Mouse (Mus musculus) megakaryocyte-erythroid progenitor cell, adult 5-6 weeks (primary cell): ENCODE data around the gene Ddx43. TPM values are rescaled to one million over a fixed set of nuclear protein-coding genes. Genes with fewer than 3 reads are reported as not detected.

Source experiments
- ATAC-seq: replicated peaks from 2 replicates; pipeline ENCODE4 v1.8.0; 2016; ENCODE audit warnings: mild to moderate bottlenecking, inconsistent platforms; ENCODE audit not compliant: severe bottlenecking, poor library complexity, low FRiP score, low TSS enrichment
- total RNA-seq, 2 experiments: library from RNA; stranded (forward) in 1 of 2; stranded (reverse) in 1 of 2; fragments of 200-1000, 215-1000 nt in 1 of 2; fragments of >200 nt in 1 of 2; fragmentation: Nextera tagmentation in 1 of 2; gene quantifications; 2 replicates each; pipeline ENCODE4 v1.2.3; 2014 to 2017

Ddx43 gene
- total RNA-seq, 2 experiments from 2014 or later = not detected

- no peak for ATAC-seq
These were observed 25.8 kb upstream of the Ddx43 start for GRCm38 (mm10) chr9:78369786-78370185.

- ATAC-seq = no peak
These were observed 24.1 kb upstream of the Ddx43 start for GRCm38 (mm10) chr9:78371441-78371840.

GRCm38 (mm10) chr9:78372827-78373504, 22.6 kb upstream of the Ddx43 start:
- no peak for ATAC-seq

- ATAC-seq = no peak
These were observed 21.2 kb upstream of the Ddx43 start for GRCm38 (mm10) chr9:78374397-78374796.

- ATAC-seq = no peak
These were observed 20.6 kb upstream of the Ddx43 start for GRCm38 (mm10) chr9:78374885-78375389.

- ATAC-seq = no peak
These were observed 20.1 kb upstream of the Ddx43 start for GRCm38 (mm10) chr9:78375486-78375885.

GRCm38 (mm10) chr9:78377546-78377945, 18.0 kb upstream of the Ddx43 start:
- ATAC-seq = no peak

- ATAC-seq = peak; percentile 41; the same call in 1 of the 2 replicates
These were observed 17.3 kb upstream of the Ddx43 start, which contains the start of gene Ooep for GRCm38 (mm10) chr9:78378113-78378785. Gene Ooep, minus strand, starts transcription at chr9:78378725.

- peak; percentile 71; the same call in 1 of the 2 replicates for ATAC-seq
These were observed 9.7 kb upstream of the Ddx43 start for GRCm38 (mm10) chr9:78385893-78386292.

- no peak for ATAC-seq
These were observed 8.6 kb upstream of the Ddx43 start for GRCm38 (mm10) chr9:78386947-78387346.

GRCm38 (mm10) chr9:78389981-78390380, 5.6 kb upstream of the Ddx43 start:
- no peak for ATAC-seq

GRCm38 (mm10) chr9:78393741-78394140, 1.8 kb upstream of the Ddx43 start:
- no peak for ATAC-seq

- ATAC-seq = no peak
These were observed 975 bp upstream of the Ddx43 start for GRCm38 (mm10) chr9:78394602-78395001.

- no peak for ATAC-seq
These were observed 340 bp upstream of the Ddx43 start for GRCm38 (mm10) chr9:78395244-78395629.

GRCm38 (mm10) chr9:78396517-78396916, 940 bp downstream of the Ddx43 start:
- no peak for ATAC-seq

GRCm38 (mm10) chr9:78400570-78400969, 5.0 kb downstream of the Ddx43 start:
- no peak for ATAC-seq

GRCm38 (mm10) chr9:78401596-78401995, 6.0 kb downstream of the Ddx43 start:
- no peak for ATAC-seq

- peak; percentile 65; the same call in 1 of the 2 replicates for ATAC-seq
These were observed 31.8 kb downstream of the Ddx43 start for GRCm38 (mm10) chr9:78427362-78427781.

- ATAC-seq = peak; percentile 50
These were observed 32.6 kb downstream of the Ddx43 start for GRCm38 (mm10) chr9:78428185-78428584.

- ATAC-seq = no peak
These were observed 33.4 kb downstream of the Ddx43 start for GRCm38 (mm10) chr9:78428870-78429432.
